Mouse (Mus musculus): Measurements from ENCODE around the gene Sumf1.

Gene Sumf1

GRCm38 (mm10) chr6:108206145-108206544 lies 20.8 kb upstream of the Sumf1 start:
- no peak for DNase-seq

GRCm38 (mm10) chr6:108204322-108204721 lies 18.9 kb upstream of the Sumf1 start:
- no peak for DNase-seq

- no peak for DNase-seq
These were observed 12.9 kb upstream of the Sumf1 start for GRCm38 (mm10) chr6:108198286-108198685.

GRCm38 (mm10) chr6:108197117-108197516 lies 11.7 kb upstream of the Sumf1 start:
- DNase-seq: no peak

GRCm38 (mm10) chr6:108196665-108197064 lies 11.3 kb upstream of the Sumf1 start:
- DNase-seq: no peak

- DNase-seq: no peak
These were observed 7.2 kb upstream of the Sumf1 start for GRCm38 (mm10) chr6:108192632-108193031.

GRCm38 (mm10) chr6:108190690-108191089 lies 5.3 kb upstream of the Sumf1 start:
- no peak for DNase-seq

- DNase-seq: no peak
These were observed 265 bp upstream of the Sumf1 start for GRCm38 (mm10) chr6:108185685-108186009.

GRCm38 (mm10) chr6:108179087-108179486 lies 6.3 kb downstream of the Sumf1 start:
- DNase-seq: no peak

GRCm38 (mm10) chr6:108174181-108174580 lies 11.2 kb downstream of the Sumf1 start:
- DNase-seq: no peak

GRCm38 (mm10) chr6:108172219-108172618 lies 13.2 kb downstream of the Sumf1 start:
- no peak for DNase-seq

- DNase-seq: no peak
These were observed 15.9 kb downstream of the Sumf1 start for GRCm38 (mm10) chr6:108169466-108169865.

- no peak for DNase-seq
These were observed 16.7 kb downstream of the Sumf1 start for GRCm38 (mm10) chr6:108168723-108169122.

- no peak for DNase-seq
These were observed 17.3 kb downstream of the Sumf1 start for GRCm38 (mm10) chr6:108167946-108168680.

GRCm38 (mm10) chr6:108165598-108165997 lies 19.8 kb downstream of the Sumf1 start:
- DNase-seq: no peak

- DNase-seq: no peak
These were observed 20.4 kb downstream of the Sumf1 start for GRCm38 (mm10) chr6:108164935-108165334.

GRCm38 (mm10) chr6:108160608-108161007 lies 24.8 kb downstream of the Sumf1 start:
- no peak for DNase-seq

- DNase-seq: no peak
These were observed 28.5 kb downstream of the Sumf1 start for GRCm38 (mm10) chr6:108156881-108157280.

- DNase-seq: no peak
These were observed 31.1 kb downstream of the Sumf1 start for GRCm38 (mm10) chr6:108154243-108154642.

GRCm38 (mm10) chr6:108152661-108153269 lies 32.6 kb downstream of the Sumf1 start:
- DNase-seq: no peak

- no peak for DNase-seq
These were observed 33.3 kb downstream of the Sumf1 start for GRCm38 (mm10) chr6:108152081-108152480.

- DNase-seq: no peak
These were observed 36.1 kb downstream of the Sumf1 start for GRCm38 (mm10) chr6:108149235-108149634.

GRCm38 (mm10) chr6:108148435-108148834 lies 36.9 kb downstream of the Sumf1 start:
- DNase-seq: no peak

- no peak for DNase-seq
These were observed 38.7 kb downstream of the Sumf1 start for GRCm38 (mm10) chr6:108146637-108147036.

All from liver (tissue).